Mouse (Mus musculus) bone marrow, adult 2 months (tissue): ENCODE results near the gene Rap1a. TPM values are rescaled to one million over a fixed set of nuclear protein-coding genes. Genes with fewer than 3 reads are reported as not detected.

Source experiments
- H3K27ac ChIP-seq: fragments of 200-500 bp; 2 replicates; pipeline ENCODE4 v1.5.1; 2012; ENCODE audit warnings: low read depth, mild to moderate bottlenecking, control low read depth, inconsistent platforms, low read length; ENCODE audit not compliant: control insufficient read depth, poor library complexity, insufficient read depth
- H3K4me1 ChIP-seq: fragments of 200-500 bp; 2 replicates; pipeline ENCODE4 v1.6.1; 2011; ENCODE audit warnings: low read length; ENCODE audit not compliant: control insufficient read depth, insufficient read depth
- H3K4me3 ChIP-seq: fragments of 200-500 bp; replicated peaks from 2 replicates; pipeline ENCODE3; 2011; ENCODE audit warnings: mild to moderate bottlenecking, low read depth, low read length, control low read depth; ENCODE audit not compliant: control insufficient read depth
- CTCF ChIP-seq: fragments of 200-500 bp; IDR thresholded peaks from 2 replicates; pipeline ENCODE4 v1.5.1; 2011; ENCODE audit warnings: low read length, control low read depth; ENCODE audit not compliant: control insufficient read depth, insufficient read depth
- POLR2A ChIP-seq: fragments of 200-500 bp; IDR thresholded peaks from 2 replicates; pipeline ENCODE4 v1.6.1; 2011; ENCODE audit warnings: low read depth, mild to moderate bottlenecking, control low read depth, low read length, borderline replicate concordance; ENCODE audit not compliant: control insufficient read depth
- WGBS: fragments of 180-500 bp; shearing (Covaris S2); methylation state at CpG from one replicate; pipeline ENCODE4 v1.1.7; 2018; 5-methylcytosine and 5-hydroxymethylcytosine counted together
- polyA plus RNA-seq: library from polyadenylated mRNA; stranded (reverse); fragments of >200 nt; gene quantifications from 2 replicates; pipeline ENCODE4 v1.2.4, GENCODE M21; 2011; ENCODE audit warnings: low replicate concordance; ENCODE audit not compliant: missing spikeins, insufficient read depth, insufficient read length

The Rap1a gene
- polyA plus RNA-seq, 1 experiment: 91.9 TPM

- H3K4me1 ChIP-seq: no peaks in the 10 kb centered on the region
- H3K27ac ChIP-seq: no peak overlapping the region
- H3K4me3 ChIP-seq: no peak overlapping the region
- TF ChIP-seq CTCF (no peak), POLR2A (no peak)
These were observed 88.3 kb downstream of the Rap1a start for GRCm38 (mm10) chr3:105712827-105713226.

- Histone ChIP-seq H3K4me3 (no peak overlapping the region), H3K4me1 (no peaks in the 10 kb centered on the region), H3K27ac (no peak overlapping the region; the same call in 1 of the 2 replicates)
- TF ChIP-seq CTCF (no peak), POLR2A (no peak)
- 75% methylated on average over 7 of the region's 7 CpGs for WGBS
These were observed 89.4 kb downstream of the Rap1a start for GRCm38 (mm10) chr3:105711741-105712140.

- 77% methylated on average over 6 of the region's 6 CpGs for WGBS
These were observed 90.9 kb downstream of the Rap1a start for GRCm38 (mm10) chr3:105710246-105710645.

GRCm38 (mm10) chr3:105707590-105707989 lies 93.5 kb downstream of the Rap1a start:
- H3K4me3 ChIP-seq: no peak overlapping the region
- TF ChIP-seq CTCF: no peak
- TF ChIP-seq POLR2A: no peak
- 82% methylated on average over 7 of the region's 7 CpGs for WGBS
- no peak overlapping the region for H3K27ac ChIP-seq
- no peaks in the 10 kb centered on the region for H3K4me1 ChIP-seq

More at GRCm38 (mm10) chr3:105710246-105710645, 90.9 kb downstream of the Rap1a start:
- no peaks in the 10 kb centered on the region for H3K4me1 ChIP-seq
- no peak overlapping the region for H3K4me3 ChIP-seq
- no peak for TF ChIP-seq CTCF
- TF ChIP-seq POLR2A: no peak
- no peak overlapping the region for H3K27ac ChIP-seq

GRCm38 (mm10) chr3:105706366-105707020 lies 94.6 kb downstream of the Rap1a start:
- WGBS: 62% methylated on average over 4 of the region's 4 CpGs
- Histone ChIP-seq H3K27ac (no peak overlapping the region), H3K4me3 (no peak overlapping the region), H3K4me1 (no peaks in the 10 kb centered on the region)
- TF ChIP-seq CTCF (no peak), POLR2A (no peak)

GRCm38 (mm10) chr3:105705561-105705960 lies 95.6 kb downstream of the Rap1a start:
- no peak for TF ChIP-seq CTCF
- 59% methylated on average over 3 of the region's 3 CpGs for WGBS
- Histone ChIP-seq H3K4me1 (no peaks in the 10 kb centered on the region), H3K27ac (no peak overlapping the region), H3K4me3 (no peak overlapping the region)

- Histone ChIP-seq H3K4me1 (no peaks in the 10 kb centered on the region), H3K4me3 (peak overlapping the region; percentile 70), H3K27ac (no peak overlapping the region)
- TF ChIP-seq POLR2A (no peak), CTCF (no peak)
- WGBS: under 1% methylated on average over 28 of the region's 28 CpGs
These were observed 96.0 kb downstream of the Rap1a start for GRCm38 (mm10) chr3:105705061-105705549.

GRCm38 (mm10) chr3:105704031-105705008 lies 96.8 kb downstream of the Rap1a start, which contains the start of gene Inka2:
TSS of gene Inka2 (plus strand) at chr3:105704599.
- Histone ChIP-seq H3K4me1 (no peaks in the 10 kb centered on the region), H3K4me3 (peak within 1 kb of the TSS; percentile 70), H3K27ac (no peak within 1 kb of the TSS; the same call in 1 of the 2 replicates)
- peak; percentile 51; the same call in 1 of the 2 replicates for TF ChIP-seq POLR2A
- no peak for TF ChIP-seq CTCF
- 9% methylated on average over 42 of the region's 43 CpGs for WGBS
